Mouse (Mus musculus): ENCODE data around the gene Rom1.

Rom1 gene

DNA sequence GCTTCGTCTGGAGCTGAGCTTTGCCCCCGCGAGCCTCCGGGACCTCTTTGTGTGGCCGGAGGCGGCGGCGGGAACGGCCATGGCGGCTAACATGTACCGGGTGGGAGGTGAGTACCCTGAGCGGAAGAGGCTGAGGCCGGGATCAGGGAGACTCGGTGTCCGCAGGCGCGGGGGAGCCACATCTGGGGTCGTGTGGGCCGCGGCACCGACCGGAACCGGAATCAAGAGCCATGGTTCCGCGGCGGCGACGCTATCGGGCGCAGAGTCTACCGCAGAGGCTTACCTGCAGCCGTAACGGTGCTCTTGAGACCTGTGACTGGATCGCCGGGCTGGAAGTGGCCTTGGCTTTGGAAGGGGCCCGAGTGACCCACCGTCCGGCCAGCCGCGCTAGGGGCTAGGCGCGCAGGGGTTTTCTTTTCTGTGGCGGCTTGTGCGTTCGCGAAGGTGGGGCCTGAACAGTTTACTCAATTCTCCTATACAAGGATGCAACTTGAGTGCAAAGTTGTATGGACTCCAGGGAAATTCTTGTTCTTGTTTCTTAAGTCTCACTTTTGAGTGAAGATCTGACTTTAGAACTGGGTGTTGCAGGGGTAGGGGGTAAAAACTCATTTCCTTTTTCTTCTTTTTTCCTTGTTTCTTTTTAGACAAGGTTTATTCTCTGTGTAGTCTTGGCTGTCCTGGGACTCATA is 13.3 kb upstream of the Rom1 start:
- DNase-seq (ENCODE audit: low spot score): no peak

DNA sequence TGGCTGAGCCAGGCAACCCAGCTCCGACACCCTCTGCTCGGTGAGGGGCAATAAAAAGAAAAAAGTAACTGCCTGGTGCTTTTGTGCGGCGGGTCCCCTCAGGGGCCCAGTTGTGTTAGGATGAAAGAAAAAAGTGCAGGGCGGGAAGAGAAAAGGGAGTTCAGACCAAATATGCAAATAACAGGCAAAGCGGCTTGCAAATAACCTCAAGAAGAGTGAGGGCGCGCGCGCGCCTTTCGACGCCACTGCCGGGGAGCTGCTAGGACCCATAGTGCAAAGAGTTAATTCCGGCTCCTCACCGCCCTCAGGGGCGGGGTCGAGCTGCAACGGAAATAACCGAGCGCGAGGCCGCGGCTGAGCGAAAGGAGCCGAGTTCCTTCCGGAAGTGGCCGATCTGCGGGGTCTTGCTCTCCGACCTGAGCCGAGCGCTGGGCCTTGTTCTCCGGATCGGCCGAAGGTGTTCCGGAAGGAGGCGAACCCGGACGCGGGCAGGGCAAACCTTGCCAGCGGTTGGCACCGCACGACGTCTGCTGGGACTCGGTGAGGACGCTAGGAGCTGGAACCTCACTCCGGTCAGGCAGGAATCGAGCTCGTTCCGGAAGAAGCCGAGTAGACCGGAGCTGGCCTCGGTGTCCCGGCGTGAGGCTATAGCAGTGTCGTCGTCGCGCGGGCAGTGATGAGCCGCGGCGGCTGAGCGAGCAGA is 12.5 kb upstream of the Rom1 start, which contains the start of gene Mta2:
Mta2 (plus strand) TSS at position 361 of the 703 bp plus-strand sequence.
- DNase-seq (ENCODE audit: low spot score): peak; percentile 70

DNA sequence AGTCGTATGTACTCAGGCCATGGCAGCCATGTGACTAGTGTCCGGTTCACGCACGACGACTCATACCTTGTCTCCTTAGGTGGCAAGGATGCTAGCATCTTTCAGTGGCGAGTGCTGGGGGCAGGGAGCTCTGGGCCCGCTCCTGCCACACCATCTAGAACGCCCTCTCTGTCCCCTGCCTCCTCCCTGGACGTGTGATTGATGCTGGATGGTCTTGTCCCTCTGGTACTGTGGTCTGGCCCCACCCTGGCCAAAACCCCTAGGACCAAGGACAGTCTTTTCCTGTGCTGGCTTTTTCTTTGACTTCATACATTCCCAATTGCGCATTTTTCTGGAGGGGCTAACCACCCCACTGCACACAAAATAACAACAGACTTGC is 12.0 kb upstream of the Rom1 start:
- DNase-seq (ENCODE audit: low spot score): no peak

DNA sequence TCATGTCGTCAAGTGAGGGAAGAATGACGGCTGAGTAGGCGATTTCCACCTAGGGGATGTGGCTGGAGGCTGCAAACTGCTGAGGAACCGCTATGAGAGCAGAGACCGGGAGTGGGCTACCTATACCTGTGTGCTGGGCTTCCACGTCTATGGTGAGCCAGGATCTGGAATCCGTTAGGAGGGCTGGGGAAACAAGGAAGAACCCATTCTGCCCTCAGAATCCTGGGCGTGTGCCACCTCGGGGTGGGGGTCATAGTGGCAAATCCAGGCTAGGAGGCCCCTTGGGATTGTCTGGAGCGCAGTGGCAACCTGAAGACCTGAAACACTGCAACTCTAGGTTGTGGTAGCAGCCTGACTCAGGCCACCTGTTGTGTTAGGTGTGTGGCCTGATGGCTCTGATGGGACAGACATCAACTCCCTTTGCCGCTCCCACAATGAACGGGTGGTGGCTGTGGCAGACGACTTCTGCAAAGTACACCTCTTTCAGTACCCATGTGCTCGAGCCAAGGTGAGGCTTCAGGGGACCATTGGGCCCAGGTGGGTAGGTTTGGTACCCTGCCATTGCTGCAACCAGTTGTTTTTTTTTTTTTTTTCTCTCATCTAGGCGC is 11.5 kb upstream of the Rom1 start:
- no peak for DNase-seq (ENCODE audit: low spot score)

DNA sequence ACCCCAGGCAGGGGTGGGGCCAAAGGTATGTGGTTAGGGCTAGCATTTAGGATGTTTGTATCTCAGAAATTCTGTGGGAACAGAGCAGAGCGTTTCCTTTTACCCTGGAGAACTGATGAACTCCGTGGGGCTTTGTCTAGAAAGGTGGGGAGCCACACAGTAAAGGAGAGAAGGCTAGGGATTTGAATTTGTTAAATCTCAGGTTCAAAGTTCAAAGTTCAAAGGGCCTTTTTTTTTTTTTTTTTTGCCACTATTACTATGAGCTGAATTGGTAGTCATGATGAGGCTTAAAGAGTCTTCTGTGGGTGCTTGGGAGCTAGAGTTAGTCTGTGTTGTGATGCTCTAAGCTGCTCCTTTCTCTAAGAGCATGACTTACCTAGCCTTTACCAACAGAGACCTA is 7.6 kb upstream of the Rom1 start:
- DNase-seq (ENCODE audit: low spot score): no peak

DNA sequence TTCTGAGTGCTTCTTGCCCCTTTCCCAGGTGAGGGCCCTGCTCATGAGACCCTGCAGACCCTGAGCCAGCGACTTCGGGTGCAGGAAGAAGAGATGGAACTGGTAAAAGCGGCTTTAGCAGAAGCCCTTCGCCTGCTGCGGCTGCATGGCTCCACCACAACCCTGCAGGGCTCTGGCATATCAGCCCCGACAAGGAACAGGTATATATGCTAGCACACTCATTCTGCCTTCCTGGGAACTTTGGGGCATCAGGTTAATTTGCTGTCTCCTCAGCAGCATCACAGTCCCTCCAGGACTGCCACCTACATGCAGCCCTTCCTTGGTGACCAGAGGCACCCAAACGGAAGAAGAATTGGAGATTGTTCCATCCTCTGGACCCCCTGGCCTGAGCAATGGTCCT is 1.6 kb upstream of the Rom1 start:
- no peak for DNase-seq (ENCODE audit: low spot score)

DNA sequence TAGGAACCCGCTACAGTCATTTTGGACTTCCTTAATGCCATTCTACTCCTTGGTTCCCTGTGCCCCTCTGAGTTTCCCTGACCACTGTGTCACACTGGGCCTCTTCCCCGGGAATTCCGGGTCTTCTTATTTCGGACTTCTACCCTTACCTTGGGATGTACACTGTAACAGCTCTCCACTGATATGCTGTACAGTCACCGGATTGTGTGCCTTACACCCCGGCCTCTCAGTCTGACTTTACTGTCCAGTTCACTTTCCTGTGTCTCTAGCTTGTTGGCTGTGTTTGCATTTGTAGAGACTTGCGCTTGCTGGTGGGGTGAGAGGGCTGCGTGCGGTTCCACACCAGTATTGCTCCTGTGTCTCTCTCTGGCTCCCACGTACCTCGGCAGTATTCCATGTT is 961 bp upstream of the Rom1 start:
- no peak for DNase-seq (ENCODE audit: low spot score)

DNA sequence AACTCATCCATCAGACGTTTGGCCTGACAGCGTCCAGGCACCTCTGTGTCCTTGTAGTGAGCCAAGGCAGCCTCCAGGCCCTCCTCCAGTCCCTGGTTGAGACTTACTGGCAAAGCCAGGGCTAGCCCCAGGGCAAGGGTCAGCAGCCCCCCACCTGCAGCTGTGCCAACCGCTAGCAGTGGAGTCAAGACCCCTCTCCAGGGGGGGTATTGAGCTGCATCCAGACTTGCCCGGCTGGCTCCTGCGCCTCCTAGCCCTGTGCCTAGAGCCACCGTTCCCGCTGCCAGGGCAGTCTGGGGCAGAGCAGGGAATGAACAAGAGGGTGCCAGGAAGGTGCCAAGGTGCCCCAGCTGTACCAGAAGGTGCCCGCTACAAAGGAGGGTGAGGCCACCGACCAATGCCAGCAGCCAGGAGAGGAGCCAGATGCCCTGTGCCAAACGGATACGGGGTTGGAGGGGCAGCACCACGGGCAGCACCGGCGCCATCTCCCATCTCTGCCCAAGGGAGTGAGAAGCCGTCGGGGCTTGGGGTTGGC is 400 bp downstream of the Rom1 start:
- no peak for DNase-seq (ENCODE audit: low spot score)

DNA sequence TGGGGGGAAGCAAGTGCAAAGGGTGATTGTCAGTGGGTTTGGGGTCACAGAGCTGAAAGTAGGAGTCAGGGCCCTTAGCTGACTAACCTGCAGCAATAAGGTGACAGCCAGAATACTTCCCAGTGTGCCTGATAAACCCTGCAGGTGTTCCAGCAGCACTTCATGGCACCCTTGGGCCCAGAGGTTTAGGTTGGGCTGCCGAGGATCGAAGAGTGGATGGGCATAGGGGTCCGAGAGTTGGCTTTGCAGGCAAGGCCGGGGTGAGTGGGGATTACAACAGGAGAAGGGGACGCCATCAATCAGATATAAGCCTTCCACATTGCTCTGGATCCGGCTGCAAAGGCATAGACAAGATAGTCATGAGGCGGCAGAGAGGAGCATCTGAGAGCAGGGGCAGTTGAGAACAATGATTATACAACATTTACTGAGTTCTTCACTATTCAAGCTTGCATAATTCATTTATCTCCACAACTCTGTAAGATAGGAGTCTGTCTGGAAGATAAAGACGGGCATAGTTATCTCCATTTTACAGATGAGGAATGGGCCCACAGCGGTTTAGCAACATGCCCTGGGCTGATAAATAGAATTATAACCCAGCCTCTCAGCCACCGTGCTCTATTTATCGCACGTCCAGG is 1.1 kb downstream of the Rom1 start:
- DNase-seq (ENCODE audit: low spot score): no peak

DNA sequence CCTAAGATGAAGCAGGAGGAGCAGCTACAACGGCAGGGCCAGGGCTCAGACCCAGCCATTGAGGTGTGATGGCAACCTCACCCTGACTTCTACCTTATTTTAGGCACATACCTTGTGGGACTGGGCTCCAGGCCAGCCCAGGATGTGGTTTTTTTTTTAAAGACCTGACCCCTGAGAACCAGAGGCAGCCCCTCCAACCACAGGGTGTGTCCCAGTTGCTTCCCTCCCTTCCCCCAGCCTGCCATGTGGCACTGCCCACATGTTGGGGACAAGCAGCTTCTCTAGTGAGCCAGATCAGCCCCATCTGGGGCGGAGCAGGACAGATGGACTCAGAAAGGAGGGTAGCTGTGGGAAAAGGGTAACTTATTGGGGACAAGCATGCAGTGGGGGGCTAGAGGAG is 2.4 kb downstream of the Rom1 start:
- DNase-seq (ENCODE audit: low spot score): no peak

DNA sequence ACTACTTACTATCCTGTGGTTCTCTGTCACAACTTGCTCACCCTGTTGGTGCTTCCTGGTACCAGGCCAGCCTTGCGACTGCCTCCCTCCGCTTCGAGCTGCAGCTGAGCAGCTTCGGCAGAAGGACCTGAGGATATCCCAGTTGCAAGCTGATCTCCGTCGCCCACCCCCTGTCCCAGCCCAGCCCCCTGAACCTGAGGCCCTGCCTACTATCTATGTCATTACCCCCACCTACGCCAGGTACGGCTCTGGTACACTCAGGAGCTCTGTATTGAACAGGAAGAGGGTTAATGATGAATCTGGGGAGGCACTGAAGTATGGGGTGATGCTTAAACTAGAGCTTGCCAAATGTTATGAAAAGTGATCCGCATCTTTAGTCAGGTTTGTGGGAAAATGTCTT is 7.4 kb downstream of the Rom1 start:
- DNase-seq (ENCODE audit: low spot score): no peak

DNA sequence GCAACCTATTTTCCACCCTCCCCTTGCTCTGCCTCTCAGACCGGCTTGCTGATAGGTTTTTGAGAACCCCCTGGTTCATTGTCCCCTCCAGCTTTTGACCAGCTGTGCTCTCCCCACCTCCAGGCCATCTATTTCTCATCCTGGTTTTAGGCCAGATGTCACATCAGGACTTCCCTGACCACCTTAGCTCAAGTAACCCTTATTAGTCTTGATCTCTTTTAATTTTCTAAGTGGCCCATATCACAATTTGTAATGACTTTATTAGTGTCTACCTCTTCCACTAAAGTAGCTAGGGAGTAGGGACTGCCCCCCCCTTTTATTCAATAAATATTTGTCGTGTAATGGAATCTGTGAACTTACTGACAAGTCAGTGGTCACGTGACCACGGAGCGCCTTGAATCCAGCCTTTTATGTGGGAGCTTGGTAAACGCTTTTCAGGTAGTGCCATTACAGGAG is 8.3 kb downstream of the Rom1 start:
- DNase-seq (ENCODE audit: low spot score): no peak

DNA sequence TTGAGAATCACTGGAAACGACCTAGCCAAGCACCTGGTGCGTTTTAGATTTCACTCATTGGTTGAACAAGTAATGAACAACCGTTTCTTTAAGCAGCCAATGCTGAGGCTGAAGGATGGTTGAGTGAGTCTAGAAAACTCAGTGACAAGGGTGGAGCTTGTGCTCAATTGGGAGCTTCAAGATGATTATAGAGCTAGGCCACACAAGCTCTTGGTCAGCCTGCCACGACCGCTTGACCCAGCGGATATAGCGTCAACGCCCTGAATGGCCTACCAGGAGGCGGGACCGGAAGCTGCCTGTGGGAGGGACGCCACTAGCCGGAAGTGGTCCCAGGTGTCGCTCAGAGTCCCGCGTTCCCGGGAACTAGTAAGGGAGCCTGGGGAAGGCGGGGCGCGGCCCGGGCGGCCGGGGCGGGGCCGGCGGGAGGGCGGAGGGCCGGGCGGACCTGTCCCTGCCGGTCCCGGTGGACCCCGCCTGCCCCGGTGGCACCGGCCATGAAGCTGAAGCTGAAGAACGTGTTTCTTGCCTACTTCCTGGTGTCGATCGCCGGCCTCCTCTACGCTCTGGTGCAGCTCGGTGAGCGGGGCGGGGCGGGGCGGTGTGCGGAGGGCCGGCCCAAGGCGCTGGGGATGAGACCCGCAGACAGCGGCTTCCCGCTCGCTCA is 9.0 kb downstream of the Rom1 start, which contains the start of gene B3gat3:
B3gat3 (plus strand) TSS at position 302 of the 664 bp plus-strand sequence.
- DNase-seq (ENCODE audit: low spot score): peak; percentile 88

DNA sequence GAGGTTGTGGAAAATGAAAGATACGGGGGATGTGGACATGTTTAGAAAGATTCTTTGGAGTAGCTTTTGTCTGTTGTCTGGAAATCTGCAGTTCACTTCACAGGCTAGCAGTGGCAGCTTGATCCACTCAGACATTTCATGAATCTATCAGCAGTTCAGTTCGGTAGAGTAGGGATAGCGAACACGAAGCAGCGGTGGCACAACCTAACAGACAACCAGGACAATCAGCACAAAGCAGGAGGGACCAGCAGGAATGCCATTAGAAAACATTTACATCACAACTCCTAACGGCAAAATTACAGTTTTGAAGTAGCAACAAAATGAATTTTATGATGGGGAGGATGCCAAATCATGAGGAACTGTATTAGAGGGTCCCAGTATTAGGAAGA is 9.5 kb downstream of the Rom1 start:
- DNase-seq (ENCODE audit: low spot score): no peak

DNA sequence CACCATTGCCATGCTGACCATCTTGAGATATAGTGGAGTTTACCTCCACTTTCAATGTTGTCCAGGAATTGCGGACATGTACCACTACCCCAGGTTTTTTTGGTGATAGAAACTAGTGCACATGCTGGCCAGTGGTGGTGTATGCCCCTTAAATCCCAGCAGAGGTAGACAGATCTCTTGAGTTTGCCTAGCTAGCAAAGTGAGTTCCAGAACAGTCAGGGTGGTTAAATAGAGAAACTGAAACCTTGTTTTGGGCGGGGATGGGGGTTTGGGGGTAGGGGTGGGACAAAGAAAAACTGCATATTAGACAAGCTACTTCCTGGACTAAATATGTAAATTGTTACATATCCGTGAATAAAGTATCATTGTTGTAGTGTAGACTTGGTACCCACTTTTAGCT is 10.2 kb downstream of the Rom1 start:
- DNase-seq (ENCODE audit: low spot score): no peak

DNA sequence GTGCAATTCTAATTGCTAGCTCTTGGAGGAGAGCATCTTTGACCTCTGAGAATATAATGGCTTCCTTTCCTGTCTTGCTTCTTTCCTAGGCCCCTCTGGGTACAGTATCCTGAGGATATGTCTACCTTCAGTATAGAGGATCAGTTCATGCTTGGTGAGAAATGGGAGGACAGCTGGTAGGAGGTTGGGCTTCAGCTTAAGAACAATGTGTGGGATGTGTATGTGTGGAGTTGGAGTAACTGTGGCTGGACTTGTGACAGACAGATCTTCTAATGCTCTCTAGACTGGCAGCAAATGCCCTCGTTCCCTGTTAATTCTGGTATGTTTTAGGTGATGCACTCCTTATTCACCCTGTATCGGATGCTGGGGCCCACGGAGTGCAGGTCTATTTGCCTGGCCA is 14.9 kb downstream of the Rom1 start:
- peak; percentile 15 for DNase-seq (ENCODE audit: low spot score)

DNA sequence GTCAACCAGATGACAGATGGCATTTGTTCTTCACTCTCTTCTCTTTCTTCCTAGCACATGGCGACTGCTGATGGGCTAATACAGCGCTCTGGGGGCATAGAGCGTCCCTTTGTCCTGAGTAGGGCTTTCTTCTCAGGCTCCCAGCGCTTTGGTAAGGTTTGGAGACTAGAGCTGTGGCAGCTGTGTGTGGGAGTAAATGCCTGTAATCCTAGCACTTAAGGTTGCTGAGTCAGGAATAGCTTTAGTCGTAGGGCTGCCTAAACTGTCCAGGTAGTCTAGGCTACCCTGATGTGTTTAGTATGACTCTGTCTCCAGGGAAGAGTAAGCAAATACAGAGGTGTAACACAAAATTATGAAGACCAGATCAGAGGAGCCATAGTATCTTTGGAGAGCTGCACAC is 17.3 kb downstream of the Rom1 start:
- no peak for DNase-seq (ENCODE audit: low spot score)

DNA sequence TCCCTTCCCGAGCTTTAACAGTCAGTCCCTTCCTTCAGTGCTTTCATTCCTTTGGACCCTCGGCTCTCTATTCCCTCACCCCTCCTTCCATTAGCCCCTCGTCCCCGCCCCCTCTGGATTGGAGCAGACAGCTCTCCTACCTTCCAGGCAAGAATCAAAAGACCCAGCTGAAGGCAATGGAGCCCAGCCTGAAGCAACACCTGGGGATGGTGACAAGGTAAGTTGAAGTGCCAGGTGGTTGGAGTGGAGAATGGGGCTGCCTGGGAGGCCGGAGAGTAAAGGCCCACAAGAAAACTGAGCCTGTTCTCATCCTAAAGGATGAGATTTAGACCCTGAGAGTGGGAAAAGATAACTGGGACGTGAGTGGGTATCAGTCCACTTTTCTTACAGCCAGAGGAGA is 20.6 kb downstream of the Rom1 start:
- no peak for DNase-seq (ENCODE audit: low spot score)

DNA sequence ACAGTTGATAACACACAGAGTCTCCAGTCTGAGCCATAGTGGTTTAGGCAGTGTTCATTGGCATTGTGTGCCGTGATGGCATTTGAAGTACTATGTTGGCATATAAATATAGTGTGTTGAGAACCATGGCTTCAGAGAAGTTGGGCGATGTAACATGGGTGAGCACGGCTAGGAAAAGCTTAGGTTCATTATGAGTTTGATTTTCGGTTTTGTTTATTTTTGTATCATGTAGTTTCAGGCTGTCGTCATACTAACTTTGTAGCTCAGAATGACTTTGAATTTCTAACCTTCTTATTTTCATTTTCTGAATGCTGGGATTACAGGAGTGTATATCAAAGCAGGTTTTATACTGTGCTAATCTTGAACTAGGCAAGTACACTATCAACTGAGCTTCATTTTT is 25.7 kb downstream of the Rom1 start:
- no peak for DNase-seq (ENCODE audit: low spot score)

DNA sequence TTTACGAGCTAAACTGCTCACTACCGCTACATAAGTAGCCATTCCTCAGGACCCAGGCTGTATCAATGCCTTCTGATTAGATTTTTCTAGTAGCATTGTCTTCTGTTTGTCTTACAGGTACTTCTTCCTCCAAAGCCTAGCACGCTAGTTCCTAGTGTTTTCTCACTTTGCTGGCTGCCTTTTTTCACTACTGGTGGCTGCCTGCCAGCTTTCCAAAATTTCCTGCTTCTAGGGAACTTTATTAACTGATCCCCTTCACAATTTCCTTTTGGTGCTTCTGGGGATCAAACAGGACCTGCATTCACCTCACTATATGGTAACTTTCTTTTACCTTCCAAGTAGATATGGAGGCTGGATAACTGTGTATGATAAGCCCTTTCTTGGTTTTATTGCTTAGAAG is 30.1 kb downstream of the Rom1 start:
- no peak for DNase-seq (ENCODE audit: low spot score)

DNA sequence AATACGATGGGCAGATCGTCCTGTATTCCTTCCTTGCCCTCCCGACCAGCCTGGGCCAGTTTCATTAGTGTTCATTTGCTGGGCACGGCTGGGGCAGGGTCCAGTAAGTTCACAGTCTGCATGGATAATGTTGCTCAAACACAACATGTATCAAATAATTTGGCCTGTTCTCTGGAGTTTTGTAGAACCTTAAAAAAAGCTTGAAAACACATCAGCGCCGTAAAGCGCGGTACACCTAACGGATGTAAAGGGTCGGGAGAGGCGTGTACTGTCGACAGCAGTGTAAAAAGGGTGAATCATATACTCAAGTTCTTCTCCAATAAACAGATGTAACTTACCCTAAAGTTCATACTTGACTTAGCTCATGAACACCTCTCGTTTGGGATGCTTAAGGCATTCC is 30.6 kb downstream of the Rom1 start:
- DNase-seq (ENCODE audit: low spot score): no peak

DNA sequence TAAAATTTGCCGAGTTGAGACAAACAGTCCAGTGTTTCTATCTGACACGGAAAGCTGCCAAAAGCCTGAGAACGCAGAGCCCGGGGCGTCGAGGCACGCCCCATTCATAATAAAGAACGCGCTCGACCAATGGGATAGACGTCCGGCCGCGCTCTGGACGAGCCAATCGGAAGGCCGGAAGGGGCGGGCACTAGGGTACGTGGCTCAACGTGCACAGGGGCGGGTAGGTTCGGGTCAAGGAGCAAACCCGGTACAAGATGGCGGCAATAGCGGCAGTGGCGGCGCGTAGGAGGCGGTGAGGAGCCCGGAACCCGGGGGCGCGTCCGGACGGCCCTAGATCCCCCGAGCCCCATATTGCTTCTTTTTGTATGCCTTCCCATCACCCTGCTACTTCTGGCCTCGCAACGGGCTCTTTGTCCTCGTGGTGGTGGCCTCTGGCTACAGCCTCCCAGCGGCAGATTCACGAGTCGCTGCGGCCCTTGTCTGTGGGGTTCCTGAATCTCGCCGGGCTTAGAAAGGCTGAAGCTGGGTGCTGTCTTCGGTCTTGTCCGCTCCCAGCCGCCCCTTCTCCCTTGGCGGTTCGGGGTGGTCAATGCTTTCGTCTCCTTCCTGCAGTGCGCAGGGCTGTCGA is 31.2 kb downstream of the Rom1 start, which contains the start of gene Ganab:
Ganab (plus strand) TSS at position 207 of the 631 bp plus-strand sequence.
- peak; percentile 88 for DNase-seq (ENCODE audit: low spot score)
